Mouse (Mus musculus): ENCODE measurements around the gene Etl4. TPM values are rescaled to one million over a fixed set of nuclear protein-coding genes. Genes with fewer than 3 reads are reported as not detected.

The Etl4 gene
- polyA plus RNA-seq, 1 experiment from 2014 or later = 77.7 TPM

DNA sequence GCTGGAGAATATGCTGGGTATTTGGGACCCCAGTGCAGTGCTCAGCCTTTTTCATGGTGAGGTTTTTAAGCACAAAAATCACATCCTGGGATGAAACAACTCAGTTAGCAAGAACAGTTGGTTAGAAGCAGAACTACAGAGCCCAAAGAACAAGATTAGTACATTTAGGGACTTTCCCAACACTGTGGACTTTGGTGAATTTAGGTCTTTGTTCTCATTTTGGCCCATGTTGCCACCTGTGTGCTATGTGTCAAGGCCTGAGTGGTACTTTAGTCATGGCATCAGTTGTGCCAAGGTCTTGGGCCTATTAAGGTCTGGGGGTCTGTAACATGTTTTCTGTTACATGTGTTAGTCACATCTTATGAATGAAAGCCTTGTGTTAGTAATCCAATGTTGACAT, 679.1 kb downstream of the Etl4 start:
- no peak for DNase-seq (ENCODE audit: low read depth, low spot score)
- ChIA-PET CTCF (no interaction called here), POLR2A (no interaction called here)
- no peaks in the 10 kb centered on the region for H3K27me3 ChIP-seq
- in situ Hi-C loops (cut with MboI; ENCODE audit: low pct_unique_long_range_greater_than_20kb) = no loop called here
- ATAC-seq = no peak
- no peak for TF ChIP-seq CTCF (IDR thresholded peaks at IDR 0.05)

DNA sequence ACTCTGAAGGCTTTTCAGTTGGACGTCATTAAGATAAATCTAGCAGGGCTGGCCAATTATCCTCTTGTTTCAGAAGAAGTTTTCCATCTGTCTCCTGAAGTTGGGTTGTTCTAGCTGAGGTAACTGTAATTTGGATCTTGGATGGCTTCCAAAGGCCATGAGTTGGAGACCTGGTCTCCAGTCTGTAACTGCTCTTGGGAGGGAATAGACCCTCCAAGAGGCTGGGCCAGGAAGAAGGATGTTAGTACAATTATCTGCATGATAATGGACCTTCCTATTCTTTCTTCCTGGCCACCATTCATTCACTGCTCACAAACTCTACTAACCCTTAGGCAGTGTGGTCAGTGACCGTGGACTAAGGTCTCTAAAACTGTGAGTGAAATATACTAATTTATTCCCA, 684.5 kb downstream of the Etl4 start:
- no peak for TF ChIP-seq CTCF (IDR thresholded peaks at IDR 0.05)
- ChIA-PET CTCF (no interaction called here), POLR2A (no interaction called here)
- DNase-seq (ENCODE audit: low read depth, low spot score) = no peak
- ATAC-seq = no peak
- no peaks in the 10 kb centered on the region for H3K27me3 ChIP-seq
- in situ Hi-C loops (cut with MboI; ENCODE audit: low pct_unique_long_range_greater_than_20kb) = no loop called here

DNA sequence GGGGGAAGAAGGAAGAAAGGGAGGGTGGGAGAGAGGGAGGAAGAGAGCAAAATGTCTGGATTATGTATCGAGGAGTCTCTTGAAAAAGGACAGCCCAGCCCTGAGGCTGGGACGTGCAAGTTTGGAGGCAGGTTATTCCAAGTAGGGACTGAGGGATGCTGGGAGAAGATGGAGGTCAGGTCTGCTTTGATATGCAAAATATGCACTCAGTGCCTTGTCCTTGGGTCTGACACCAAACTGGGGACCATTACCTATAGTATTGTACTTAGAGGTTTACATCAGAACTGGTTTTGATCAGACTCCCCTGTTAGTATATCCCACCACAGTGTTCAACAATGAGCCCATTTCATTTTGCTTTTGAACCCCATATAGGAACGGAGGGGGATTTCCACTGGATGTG, 685.4 kb downstream of the Etl4 start:
- POLR2A ChIA-PET = no interaction called here

DNA sequence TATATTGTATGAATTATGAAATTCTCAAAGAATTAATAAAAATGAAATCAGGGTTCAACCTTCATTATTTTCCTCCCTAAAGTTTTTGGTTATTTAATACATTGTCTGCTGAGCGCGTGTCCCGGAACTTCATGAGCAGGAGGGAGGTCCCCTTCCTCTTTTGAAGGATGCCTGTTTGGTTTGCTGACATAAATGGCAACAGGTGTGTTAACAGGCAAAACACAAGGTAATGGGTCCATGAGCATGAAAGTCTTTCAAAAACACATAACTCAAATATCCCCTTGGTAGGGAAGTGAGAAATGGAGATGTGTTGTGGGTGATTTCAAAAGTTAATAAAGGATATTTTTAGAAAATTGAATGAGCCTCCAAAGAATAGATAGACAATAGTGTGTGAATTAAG, 687.0 kb downstream of the Etl4 start:
- POLR2A ChIA-PET = no interaction called here
- DNase-seq (ENCODE audit: low read depth, low spot score) (no peak), ATAC-seq (no peak)
- in situ Hi-C loops (cut with MboI; ENCODE audit: low pct_unique_long_range_greater_than_20kb) = no loop called here
- H3K27me3 ChIP-seq = no peaks in the 10 kb centered on the region
- CTCF ChIA-PET = no interaction called here
- no peak for TF ChIP-seq CTCF (IDR thresholded peaks at IDR 0.05)

More for the DNA sequence above, 685.4 kb downstream of the Etl4 start:
- ATAC-seq (no peak), DNase-seq (ENCODE audit: low read depth, low spot score) (no peak)
- TF ChIP-seq CTCF (IDR thresholded peaks at IDR 0.05) = no peak
- CTCF ChIA-PET = no interaction called here
- H3K27me3 ChIP-seq = no peaks in the 10 kb centered on the region
- in situ Hi-C loops (cut with MboI; ENCODE audit: low pct_unique_long_range_greater_than_20kb) = no loop called here

DNA sequence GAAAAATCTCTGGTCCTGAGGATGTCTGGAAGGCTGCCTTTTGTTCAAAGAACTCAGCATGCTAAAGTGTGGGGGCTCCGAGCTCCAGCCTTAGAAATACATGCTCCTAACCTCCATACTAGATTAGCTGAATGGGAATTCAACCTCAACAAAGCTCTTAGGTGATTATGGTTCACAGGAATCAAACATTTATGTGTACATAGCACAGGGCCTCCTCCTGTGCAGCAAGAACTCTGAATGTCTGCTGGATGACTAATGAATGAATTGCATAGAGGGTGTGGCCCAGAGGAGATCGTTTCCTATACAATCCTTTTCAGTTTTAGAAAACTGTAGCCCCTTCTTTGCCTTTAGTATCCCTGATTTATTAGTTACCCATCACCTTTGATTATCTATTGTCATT, 687.6 kb downstream of the Etl4 start:
- no peaks in the 10 kb centered on the region for H3K27me3 ChIP-seq
- DNase-seq (ENCODE audit: low read depth, low spot score) = no peak
- in situ Hi-C loops (cut with MboI; ENCODE audit: low pct_unique_long_range_greater_than_20kb) = no loop called here
- TF ChIP-seq CTCF (IDR thresholded peaks at IDR 0.05) = no peak
- POLR2A ChIA-PET = no interaction called here
- CTCF ChIA-PET = no interaction called here
- no peak for ATAC-seq

DNA sequence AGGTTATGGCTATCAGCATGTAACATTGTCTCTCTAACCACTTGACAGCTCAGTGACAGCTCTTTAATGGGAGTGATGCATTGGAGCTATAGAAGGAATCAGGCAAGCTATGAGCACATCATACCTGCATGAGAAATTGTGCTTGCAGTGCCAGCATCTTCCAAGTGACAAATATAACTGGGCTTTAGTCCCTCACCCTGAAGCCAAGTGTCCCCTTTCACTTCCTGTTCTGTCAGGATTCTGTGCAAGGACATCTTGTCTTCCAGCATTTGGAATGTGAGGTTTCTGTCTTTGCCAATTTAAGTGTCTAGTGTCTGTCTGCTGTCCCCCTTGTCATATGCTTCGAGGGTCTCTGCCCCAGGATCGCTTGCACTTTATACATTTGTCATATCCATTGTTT, 693.1 kb downstream of the Etl4 start:
- DNase-seq (ENCODE audit: low read depth, low spot score) (no peak), ATAC-seq (no peak)
- in situ Hi-C loops (cut with MboI; ENCODE audit: low pct_unique_long_range_greater_than_20kb) = no loop called here
- TF ChIP-seq CTCF (IDR thresholded peaks at IDR 0.05) = no peak
- CTCF ChIA-PET = interaction anchor here (1.3 kb wide), 1 partner anchor 10 kb away, joined by 3 read pairs; no protein-coding TSS in a partner anchor
- POLR2A ChIA-PET = no interaction called here
- H3K27me3 ChIP-seq = no peaks in the 10 kb centered on the region

DNA sequence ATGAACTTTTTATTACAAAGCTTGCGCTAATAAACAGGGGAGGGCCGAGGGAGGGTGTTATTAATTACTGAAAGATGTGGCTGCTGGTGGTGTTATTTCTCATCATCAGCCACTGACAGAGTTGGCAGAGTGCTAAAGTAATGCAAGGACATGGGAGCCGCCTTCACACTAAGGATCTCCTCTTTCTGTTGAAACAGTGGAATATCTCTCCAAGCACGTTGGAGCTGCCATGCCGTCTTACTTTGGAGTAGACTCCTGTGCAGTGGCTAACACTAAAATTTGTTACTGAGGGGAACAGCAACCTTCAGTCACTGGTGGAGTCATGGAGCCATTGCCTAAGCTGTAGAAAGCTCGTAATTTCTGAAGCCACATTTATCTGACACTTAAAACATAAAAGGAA, 694.0 kb downstream of the Etl4 start:
- POLR2A ChIA-PET = interaction anchor here (0.5 kb wide), 1 partner anchor 20 kb away, joined by 3 read pairs; no protein-coding TSS in a partner anchor

DNA sequence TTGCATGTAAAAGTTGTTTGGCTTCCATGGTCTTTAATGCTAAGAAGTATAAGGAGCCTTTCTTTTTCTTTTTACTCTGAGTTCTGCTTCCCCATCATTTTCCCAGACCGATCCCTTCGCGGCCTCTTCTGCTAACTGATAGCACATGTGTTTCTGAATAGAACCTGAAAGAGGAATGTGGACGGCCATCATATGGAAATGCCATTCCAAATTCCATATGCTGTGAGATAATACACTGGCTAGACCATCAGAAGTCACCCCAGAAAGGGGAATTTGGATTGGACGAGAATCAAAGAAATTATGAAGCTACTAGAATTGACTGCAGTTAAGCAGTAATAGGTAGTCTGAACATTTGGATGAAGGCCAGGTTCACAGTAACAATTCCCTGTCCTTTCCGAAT, 694.4 kb downstream of the Etl4 start:
- DNase-seq (ENCODE audit: low read depth, low spot score) = no peak
- TF ChIP-seq CTCF (IDR thresholded peaks at IDR 0.05) = no peak
- in situ Hi-C loops (cut with MboI; ENCODE audit: low pct_unique_long_range_greater_than_20kb) = no loop called here
- no peak for ATAC-seq
- ChIA-PET POLR2A (interaction anchor here (1.0 kb wide), 1 partner anchor 11 kb away, joined by 3 read pairs; no protein-coding TSS in a partner anchor), CTCF (interaction anchor here (0.8 to 1.3 kb wide), 3 partner anchors 9 to 14 kb away, joined by 3 to 4 read pairs (median 4); no protein-coding TSS in a partner anchor)
- no peaks in the 10 kb centered on the region for H3K27me3 ChIP-seq

More for the DNA sequence above, 694.0 kb downstream of the Etl4 start:
- in situ Hi-C loops (cut with MboI; ENCODE audit: low pct_unique_long_range_greater_than_20kb) = no loop called here
- CTCF ChIA-PET = interaction anchor here (0.8 to 1.3 kb wide), 3 partner anchors 9 to 13 kb away, joined by 3 to 4 read pairs (median 4); no protein-coding TSS in a partner anchor
- no peak for TF ChIP-seq CTCF (IDR thresholded peaks at IDR 0.05)
- no peak for ATAC-seq
- DNase-seq (ENCODE audit: low read depth, low spot score) = no peak
- no peaks in the 10 kb centered on the region for H3K27me3 ChIP-seq

DNA sequence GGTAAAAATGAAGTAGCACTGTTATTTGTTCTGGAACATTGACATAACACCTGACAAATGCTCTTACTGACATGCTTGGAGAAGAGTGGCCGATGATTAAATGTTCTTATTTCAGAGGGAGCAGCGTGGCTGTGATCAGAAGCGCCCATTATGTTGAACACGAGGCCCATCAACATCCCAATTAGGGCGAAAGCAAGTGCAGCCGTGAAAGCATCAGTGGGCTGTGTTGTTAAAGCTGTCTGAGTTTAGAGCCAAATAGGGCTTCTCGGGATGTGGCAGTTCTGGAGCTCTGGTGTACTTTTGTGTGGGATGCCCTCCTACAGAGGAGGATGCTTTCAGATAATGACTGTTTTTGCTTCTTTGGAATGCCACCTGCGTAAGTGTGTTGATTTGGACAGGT, 699.6 kb downstream of the Etl4 start:
- ChIA-PET POLR2A (interaction anchor here (0.7 kb wide), 1 partner anchor 9 kb away, joined by 3 read pairs; no protein-coding TSS in a partner anchor), CTCF (no interaction called here)
- in situ Hi-C loops (cut with MboI; ENCODE audit: low pct_unique_long_range_greater_than_20kb) = no loop called here

DNA sequence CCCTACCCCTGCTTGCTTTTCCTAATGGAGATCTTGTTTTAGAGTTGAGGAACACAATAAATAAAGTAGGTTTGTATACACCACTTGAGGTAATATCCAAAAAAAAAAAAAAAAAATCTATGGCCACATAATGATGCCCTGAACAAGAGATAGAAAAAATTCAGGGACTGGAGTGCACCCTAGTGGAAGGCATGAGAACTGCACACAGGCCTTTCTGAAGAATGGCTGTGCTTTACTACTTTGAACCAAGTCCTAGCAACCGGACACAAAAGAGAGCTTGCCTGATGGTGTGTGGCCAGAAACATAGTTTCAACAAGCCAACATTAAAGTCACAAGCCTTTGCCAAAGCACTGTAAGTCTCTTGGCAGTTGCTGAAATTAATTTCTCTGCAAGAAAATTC, 706.4 kb downstream of the Etl4 start:
- CTCF ChIA-PET = interaction anchor here (0.6 to 2.2 kb wide), 9 partner anchors 10 to 407 kb away, joined by 3 to 8 read pairs (median 5); no protein-coding TSS in a partner anchor
- in situ Hi-C loops (cut with MboI; ENCODE audit: low pct_unique_long_range_greater_than_20kb) = no loop called here
- TF ChIP-seq CTCF (IDR thresholded peaks at IDR 0.05) = peak; percentile 82
- POLR2A ChIA-PET = interaction anchor here (0.7 kb wide), 2 partner anchors 10 to 237 kb away, joined by 3 read pairs; no protein-coding TSS in a partner anchor
- DNase-seq (ENCODE audit: low read depth, low spot score) (peak; percentile 17), ATAC-seq (no peak)
- no peaks in the 10 kb centered on the region for H3K27me3 ChIP-seq

More for the DNA sequence above, 699.6 kb downstream of the Etl4 start:
- ATAC-seq (no peak), DNase-seq (ENCODE audit: low read depth, low spot score) (no peak)
- no peak for TF ChIP-seq CTCF (IDR thresholded peaks at IDR 0.05)
- H3K27me3 ChIP-seq = no peaks in the 10 kb centered on the region

DNA sequence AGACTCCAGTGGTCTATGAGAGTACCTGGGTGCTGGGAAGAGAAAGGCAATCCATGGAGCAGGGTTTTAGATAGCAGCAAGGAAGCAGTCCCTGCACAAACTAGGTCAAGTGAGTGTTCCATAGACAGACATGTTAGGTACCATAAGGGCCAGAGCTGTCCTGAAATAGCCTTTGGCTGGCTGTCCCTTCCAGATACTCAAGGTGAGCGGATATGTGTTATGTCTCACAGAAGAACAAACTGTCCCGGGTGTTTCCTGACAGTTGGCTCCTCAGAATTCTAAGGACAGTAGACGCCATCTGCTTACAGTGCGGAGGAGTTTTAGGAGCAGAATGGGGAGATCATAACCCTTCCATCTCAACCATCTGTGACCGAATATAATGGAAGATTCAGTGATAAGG, 708.8 kb downstream of the Etl4 start:
- CTCF ChIA-PET = no interaction called here
- POLR2A ChIA-PET = no interaction called here
- no peak for ATAC-seq
- no peak for DNase-seq (ENCODE audit: low read depth, low spot score)
- no peak for TF ChIP-seq CTCF (IDR thresholded peaks at IDR 0.05)
- in situ Hi-C loops (cut with MboI; ENCODE audit: low pct_unique_long_range_greater_than_20kb) = no loop called here
- H3K27me3 ChIP-seq = no peaks in the 10 kb centered on the region

DNA sequence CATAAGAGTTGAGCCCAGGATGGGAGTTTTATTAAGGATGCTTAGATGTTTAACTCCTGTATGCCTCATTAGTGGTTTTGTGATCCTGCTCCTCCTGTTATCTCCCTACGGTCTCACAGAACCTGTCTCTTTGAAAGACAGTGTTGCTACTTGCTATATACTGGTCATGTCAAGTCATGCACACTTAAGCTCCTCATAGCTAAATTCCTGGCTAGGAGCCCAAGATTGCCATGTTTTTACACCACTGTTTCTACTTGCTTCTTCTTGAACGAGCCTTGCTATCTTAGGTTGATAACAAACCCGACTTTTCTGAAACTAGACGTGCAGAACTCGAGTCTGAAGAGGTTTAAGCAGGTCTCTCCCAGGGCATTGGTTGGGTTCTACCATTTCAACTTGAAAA, 710.3 kb downstream of the Etl4 start:
- POLR2A ChIA-PET = no interaction called here
- ATAC-seq (no peak), DNase-seq (ENCODE audit: low read depth, low spot score) (no peak)
- CTCF ChIA-PET = interaction anchor here (1.1 to 1.3 kb wide), 3 partner anchors 9 to 207 kb away, joined by 3 to 4 read pairs (median 3); no protein-coding TSS in a partner anchor
- in situ Hi-C loops (cut with MboI; ENCODE audit: low pct_unique_long_range_greater_than_20kb) = no loop called here
- no peak for TF ChIP-seq CTCF (IDR thresholded peaks at IDR 0.05)
- no peaks in the 10 kb centered on the region for H3K27me3 ChIP-seq

All from Patski (cell line).